Mouse (Mus musculus) spleen, postnatal 0 days (tissue): ENCODE results near the gene Pde12. TPM values are rescaled to one million over a fixed set of nuclear protein-coding genes. Genes with fewer than 3 reads are reported as not detected.

Source experiments
- polyA plus RNA-seq: library from polyadenylated mRNA; unstranded; fragments of >200 nt; fragmentation: Nextera tagmentation; extraction: Ambion mirVana; gene quantifications from 2 replicates; pipeline ENCODE4 v1.2.1, GENCODE M21; 2015

Pde12 gene
- polyA plus RNA-seq, result 7.5 and 7.6 TPM in 2 replicates

GRCm38 (mm10) chr14:26669292-26670073, at the start of gene Pde12:
TSS of gene Pde12 (minus strand) at chr14:26669883.

GRCm38 (mm10) chr14:26692974-26693373, 23.3 kb upstream of the Pde12 start, which contains the start of gene Dnah12:
TSS of gene Dnah12 (plus strand) at chr14:26693274.

GRCm38 (mm10) chr14:26637851-26638707, 31.6 kb downstream of the Pde12 start, which contains the start of gene Arf4:
TSS of gene Arf4 (plus strand) at chr14:26638074.

Other genes with a start within 250 kb of the Pde12 start
- 19.6 and 20.4 TPM in 2 replicates for gene Slmap, start 135.0 kb downstream of the Pde12 start, polyA plus RNA-seq
- 23.1 and 25.3 TPM in 2 replicates for gene Dennd6a, start 96.0 kb downstream of the Pde12 start, polyA plus RNA-seq
- gene Arf4, start 31.8 kb downstream of the Pde12 start, polyA plus RNA-seq, result 134 and 156 TPM in 2 replicates
- 0.05 TPM in 2 replicates for gene Dnah12, start 23.4 kb upstream of the Pde12 start, polyA plus RNA-seq
- gene Asb14, start 224.7 kb upstream of the Pde12 start, polyA plus RNA-seq, result 0.13 TPM in 1 of 2 replicates, not detected in the other